Mouse (Mus musculus) adrenal gland, postnatal 25 days (tissue): ENCODE results near the gene Gm49776. TPM values are rescaled to one million over a fixed set of nuclear protein-coding genes. Genes with fewer than 3 reads are reported as not detected.
"Not testable (repeated sequence)": the region's sequence is repeated elsewhere in the genome, so short reads cannot be mapped to it uniquely, and the experiment has no call there.

ENCODE experiments used
- DNase-seq: peaks from one replicate; pipeline ENCODE4 v3.0.0; 2021; ENCODE audit warnings: mixed read lengths
- microRNA-seq, 2 experiments: library from miRNA; unstranded; fragments of <30 nt; microRNA quantifications; one replicate each; pipeline ENCODE4 v1.2.0; 2021
- total RNA-seq: library from RNA; stranded (reverse); gene quantifications from 2 replicates; pipeline ENCODE4 v1.2.3, GENCODE M21; 2021

Gene Gm49776
- total RNA-seq, 1 experiment from 2014 or later = not detected

GRCm38 (mm10) chr16:18202061-18202460, 56.1 kb downstream of the Gm49776 start:
- no peak for DNase-seq

DNA sequence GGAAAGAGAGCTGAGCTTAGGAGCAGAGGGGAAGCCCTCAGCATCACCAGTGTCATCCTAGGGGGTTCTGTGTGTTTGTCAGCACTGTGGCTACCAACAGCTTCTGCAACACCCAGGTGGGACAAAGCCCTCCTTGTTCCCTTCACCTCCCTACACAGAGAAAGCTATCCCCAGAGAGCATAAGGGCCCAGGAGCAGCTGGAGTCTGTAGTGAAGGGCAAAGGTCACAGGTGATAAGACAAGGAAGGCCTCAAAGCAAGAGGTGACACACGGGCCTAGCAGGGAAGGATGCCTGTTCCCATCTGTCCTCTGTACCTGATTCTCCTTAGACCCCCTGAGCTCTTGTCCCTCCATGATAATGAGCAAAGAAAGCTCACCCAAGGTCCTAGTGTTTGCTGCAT, 56.5 kb downstream of the Gm49776 start:
- DNase-seq = no peak

DNA sequence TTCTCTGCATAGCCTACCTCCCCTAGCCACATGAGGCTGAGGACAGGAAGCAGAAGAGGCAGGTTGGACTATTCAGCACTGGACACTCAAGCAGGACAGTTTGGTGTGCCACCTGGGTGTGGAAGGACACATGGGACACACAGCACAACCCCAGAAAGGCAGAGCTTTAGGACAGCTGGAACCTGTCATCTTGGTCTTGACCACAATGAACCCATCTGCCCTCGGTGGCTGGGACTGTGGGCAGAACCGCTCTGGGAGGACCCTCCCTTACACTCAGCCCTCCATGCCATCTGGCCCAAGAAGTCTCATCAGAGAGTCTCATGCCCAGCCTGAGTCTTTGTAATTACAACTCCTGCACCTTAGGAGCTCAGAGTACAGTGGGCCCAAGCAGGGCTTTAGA, 58.1 kb downstream of the Gm49776 start:
- no peak for DNase-seq

DNA sequence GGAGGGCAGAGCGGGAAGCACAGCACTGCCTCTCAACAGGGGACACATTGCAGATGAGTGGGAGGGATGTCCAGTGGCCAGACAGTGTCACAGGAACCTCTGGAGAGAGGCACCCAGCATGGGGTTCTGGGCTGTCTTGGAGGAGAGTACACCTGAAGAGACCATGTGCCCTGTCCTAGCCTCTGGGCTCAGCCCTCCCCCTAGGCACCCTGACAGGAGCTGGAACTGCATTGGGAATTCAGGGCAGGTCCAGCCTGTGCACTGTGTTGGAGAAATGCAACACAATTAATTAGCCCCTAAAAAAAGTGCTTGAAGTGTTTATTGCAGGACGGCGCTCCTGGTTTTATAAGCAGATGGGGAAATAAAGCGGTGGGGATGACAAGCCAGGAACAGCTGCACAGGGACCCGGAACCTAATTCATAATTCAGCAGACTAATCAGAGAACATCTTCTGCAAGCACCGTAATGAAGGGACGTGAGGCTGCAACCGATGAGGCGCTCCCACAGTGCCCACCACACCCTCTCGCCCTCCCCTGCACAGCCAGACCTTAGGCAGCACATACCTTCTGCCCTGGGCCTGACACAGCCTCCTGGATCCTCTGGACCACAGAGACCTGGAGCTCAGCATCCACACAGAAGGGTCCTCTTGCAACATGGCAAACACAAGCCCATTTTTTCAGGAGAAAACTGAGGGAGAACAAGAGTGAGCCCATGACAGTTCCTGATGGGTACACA, 59.6 kb downstream of the Gm49776 start:
- DNase-seq = no peak

DNA sequence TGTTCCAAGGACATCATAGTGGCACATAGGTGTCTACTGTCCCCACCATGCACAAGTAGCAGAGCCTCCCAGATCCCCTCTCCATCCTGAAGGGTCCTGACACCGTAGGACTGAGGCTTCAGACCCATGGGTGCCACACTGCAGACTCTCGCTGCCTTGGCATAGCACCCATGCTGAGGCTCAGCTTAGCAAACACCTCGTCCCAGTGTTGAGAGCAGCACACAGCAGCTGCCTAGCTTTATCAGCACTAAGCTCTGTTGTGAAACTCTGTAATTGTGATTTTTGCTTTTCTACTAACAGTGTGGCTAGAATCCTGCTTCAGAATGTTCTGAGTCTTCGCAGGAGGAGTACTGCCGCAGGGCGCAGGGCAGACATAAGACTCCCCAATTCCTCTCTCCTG, 60.2 kb downstream of the Gm49776 start:
- DNase-seq = no peak

DNA sequence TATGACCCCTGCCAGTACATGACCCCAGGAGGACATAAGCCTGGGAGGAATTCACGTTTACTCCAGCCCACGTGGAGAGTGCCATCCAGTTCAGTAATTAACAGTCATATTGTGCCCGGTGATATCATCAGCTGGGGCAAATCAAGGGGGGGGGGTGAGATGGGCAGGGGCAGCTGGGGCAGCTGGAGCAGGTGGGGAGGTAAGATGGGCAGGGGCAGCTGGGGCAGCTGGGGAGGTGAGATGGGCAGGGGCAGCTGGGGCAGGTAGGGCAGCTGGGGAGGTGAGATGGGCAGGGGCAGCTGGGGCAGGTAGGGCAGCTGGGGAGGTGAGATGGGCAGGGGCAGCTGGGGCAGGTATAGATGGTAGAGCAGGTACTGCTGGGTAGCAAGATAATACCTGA, 62.6 kb downstream of the Gm49776 start:
- DNase-seq = not testable (repeated sequence)

Small RNA genes within 50 kb of the gene (microRNA-seq; reads per million reads assigned to microRNA genes)
- 0.36 to 0.69 reads per million in 2 experiments for gene Gm24572
- 71.7 to 150 reads per million in 2 experiments for gene Mir1306

Other genes with a start within 250 kb of the Gm49776 start
- 71.9 and 82.3 TPM in 2 replicates for gene Dgcr6, start 205.5 kb downstream of the Gm49776 start, total RNA-seq
- 41.8 and 67.7 TPM in 2 replicates for gene Prodh, start 168.1 kb downstream of the Gm49776 start, total RNA-seq
- not detected in 2 replicates for gene Rtn4r, start 130.7 kb downstream of the Gm49776 start, total RNA-seq
- gene Ccdc188, start 40.4 kb downstream of the Gm49776 start, total RNA-seq = not detected in 2 replicates
- gene Zdhhc8, start 23.2 kb downstream of the Gm49776 start, total RNA-seq = 21.5 and 26.8 TPM in 2 replicates
- 60.1 and 63.9 TPM in 2 replicates for gene Trmt2a, start 9.6 kb downstream of the Gm49776 start, total RNA-seq
- gene Ranbp1, start 9.6 kb downstream of the Gm49776 start, total RNA-seq = 139 and 168 TPM in 2 replicates
- 37.2 and 39.0 TPM in 2 replicates for gene Dgcr8, start 30.9 kb upstream of the Gm49776 start, total RNA-seq
- 39.4 and 57.3 TPM in 2 replicates for gene Tango2, start 89.8 kb upstream of the Gm49776 start, total RNA-seq
- gene Arvcf, start 89.9 kb upstream of the Gm49776 start, total RNA-seq = 30.3 and 48.1 TPM in 2 replicates
- gene Txnrd2, start 168.1 kb upstream of the Gm49776 start, total RNA-seq = 73.7 and 79.7 TPM in 2 replicates
- gene Comt, start 168.5 kb upstream of the Gm49776 start, total RNA-seq = 147 and 150 TPM in 2 replicates
- gene Gnb1l, start 240.4 kb upstream of the Gm49776 start, total RNA-seq = 4.0 and 9.4 TPM in 2 replicates
- gene Rtl10, start 240.6 kb upstream of the Gm49776 start, total RNA-seq = 7.1 and 8.6 TPM in 2 replicates